Mouse (Mus musculus) T-helper 17 cell (primary cell): ENCODE results near the gene Golgb1.
"Not testable (repeated sequence)": the region's sequence is repeated elsewhere in the genome, so short reads cannot be mapped to it uniquely, and the experiment has no call there.

Source experiments
- in situ Hi-C, 2 experiments: fragments of 300-600 bp; cut with MboI, MseI; formaldehyde crosslinking; loops; 1 replicate in 1 of 2; 2 replicates in 1 of 2; pipeline ENCODE4 v1.15.1; 2025; ENCODE audit warnings: high pct_unique_total_duplicates in 2 of 2

The Golgb1 gene

GRCm38 (mm10) chr16:36874583-36875275 lies at the start of gene Golgb1, which contains the start of gene Eaf2:
Gene Golgb1, plus strand, starts transcription at chr16:36875140.
Gene Eaf2, minus strand, starts transcription at chr16:36875003.
- in situ Hi-C loops, result loop anchor here in 1 of 2 experiments (25.0 kb wide), 1 partner anchor 663 kb away; the partner anchor contains the start of genes Gtf2e1 and Rabl3

GRCm38 (mm10) chr16:36827611-36828053 lies 47.3 kb upstream of the Golgb1 start:
- in situ Hi-C loops, result no loop called here

DNA sequence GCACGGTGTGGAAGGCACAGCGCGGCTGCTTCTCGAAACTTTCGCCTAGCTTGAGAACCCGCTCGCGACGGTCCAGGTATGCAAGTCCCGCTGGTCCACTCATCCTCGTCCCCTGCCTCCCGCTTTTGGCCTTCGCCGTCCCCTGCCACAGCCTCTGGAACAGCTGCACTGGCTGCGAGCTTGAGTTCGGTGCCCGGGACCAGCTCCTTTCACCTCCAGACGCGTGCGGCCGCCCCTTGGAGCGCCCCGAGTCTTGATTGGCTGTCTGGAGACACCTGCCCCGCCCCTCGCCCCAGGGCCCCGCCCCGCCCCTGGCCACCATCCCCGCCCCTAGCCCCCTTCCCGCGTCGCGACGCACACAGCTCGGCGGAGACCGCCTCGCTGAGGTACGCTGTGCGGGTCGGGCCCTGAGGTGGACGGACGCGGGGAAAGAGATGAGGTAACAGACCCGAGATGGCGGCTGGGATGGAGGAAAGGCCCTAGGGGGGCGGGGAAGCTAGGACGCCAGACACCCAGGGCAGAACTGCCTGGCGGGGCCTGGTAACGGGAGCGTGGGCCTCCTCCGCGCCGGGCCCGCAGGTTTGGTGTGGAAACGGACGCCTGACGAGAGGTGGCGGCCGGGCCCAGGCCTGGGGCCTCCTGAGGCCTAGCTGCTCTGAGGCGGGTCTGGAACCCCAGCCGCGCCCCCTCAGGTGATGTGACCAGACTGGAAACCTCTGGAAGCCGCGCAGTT lies 46.7 kb upstream of the Golgb1 start, which contains the start of gene Iqcb1:
Gene Iqcb1, plus strand, starts transcription at position 332 of the 733 bp plus-strand sequence.
- in situ Hi-C loops, result no loop called here

DNA sequence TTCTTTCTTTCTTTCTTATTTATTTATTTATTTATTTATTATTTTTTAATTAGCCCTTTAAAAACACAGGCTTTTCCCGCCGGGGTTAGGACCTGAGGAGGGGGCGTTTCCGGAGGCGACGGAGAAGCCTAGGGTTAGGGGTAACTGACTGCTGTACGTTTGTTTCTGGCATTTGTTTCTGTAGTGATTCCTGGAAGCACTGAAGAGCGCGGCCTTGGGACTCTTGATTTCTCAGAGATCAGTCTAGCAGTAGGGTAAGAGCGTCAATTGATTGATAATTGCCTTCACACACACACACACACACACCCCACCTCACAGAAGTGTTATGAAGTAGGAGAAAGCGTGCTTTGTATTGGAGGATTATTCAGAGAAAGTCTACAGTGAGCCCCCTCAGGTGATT lies 46.1 kb upstream of the Golgb1 start:
- in situ Hi-C loops, result no loop called here

DNA sequence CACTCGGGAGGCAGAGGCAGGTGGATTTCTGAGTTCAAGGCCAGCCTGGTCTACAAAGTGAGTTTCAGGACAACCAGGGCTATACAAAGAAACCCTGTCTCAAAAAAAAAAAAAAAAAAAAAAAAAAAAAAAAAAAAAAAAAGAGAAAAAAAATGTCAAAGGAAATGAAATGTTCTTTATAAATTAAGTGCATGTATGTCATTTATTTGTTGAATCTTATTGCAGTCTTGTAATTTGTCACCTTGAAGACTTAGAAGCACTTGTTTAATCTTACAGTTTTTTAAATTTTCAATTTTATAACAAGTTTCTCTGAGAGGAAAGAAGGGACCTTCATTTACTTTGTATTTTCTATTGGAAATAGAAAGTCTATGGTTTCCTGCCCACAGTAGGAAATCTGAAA lies 28.0 kb upstream of the Golgb1 start:
- in situ Hi-C loops, result not testable (repeated sequence)

DNA sequence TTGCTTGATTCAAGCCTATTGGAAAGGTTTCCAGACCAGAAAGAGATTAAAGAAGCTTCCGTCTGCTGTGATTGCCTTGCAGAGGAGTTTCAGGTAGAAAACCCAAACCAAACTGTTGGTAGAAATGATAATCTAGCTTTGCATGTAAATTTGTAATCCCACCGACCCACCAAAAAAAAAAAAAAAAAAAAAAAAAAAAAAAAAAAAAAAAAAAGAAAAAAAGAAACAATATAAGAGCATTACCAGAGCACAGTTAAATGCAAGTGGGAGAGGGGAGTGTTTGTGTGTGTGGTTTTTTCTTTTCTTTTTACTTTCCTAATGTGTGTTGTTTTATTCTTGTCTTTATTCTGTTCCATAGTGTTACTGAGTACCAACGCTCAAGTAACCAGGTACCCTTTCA lies 23.7 kb upstream of the Golgb1 start:
- in situ Hi-C loops, result loop anchor here in 1 of 2 experiments (25.0 kb wide), 1 partner anchor 686 kb away; the partner anchor contains the start of genes Gtf2e1 and Rabl3

DNA sequence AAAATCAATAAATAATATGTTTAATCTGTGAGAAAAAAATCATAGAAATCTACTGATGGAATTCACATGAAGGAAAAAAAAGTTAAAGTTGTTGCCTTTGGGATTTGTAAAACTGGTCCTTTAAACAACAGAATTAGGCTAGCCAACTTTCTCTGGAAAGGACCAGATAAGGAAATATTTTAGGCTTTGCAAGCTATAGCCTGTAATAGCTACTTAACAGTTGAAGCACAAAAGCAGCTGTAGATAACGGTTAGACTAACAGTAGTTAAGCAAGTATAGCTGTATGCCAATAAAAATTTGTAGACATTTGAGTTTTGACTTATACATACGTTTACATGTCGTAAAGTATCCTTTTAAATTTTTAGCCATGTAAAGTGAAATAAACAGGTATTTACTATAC lies 11.4 kb upstream of the Golgb1 start:
- in situ Hi-C loops, result loop anchor here in 1 of 2 experiments (25.0 kb wide), 1 partner anchor 674 kb away; the partner anchor contains the start of genes Gtf2e1 and Rabl3

DNA sequence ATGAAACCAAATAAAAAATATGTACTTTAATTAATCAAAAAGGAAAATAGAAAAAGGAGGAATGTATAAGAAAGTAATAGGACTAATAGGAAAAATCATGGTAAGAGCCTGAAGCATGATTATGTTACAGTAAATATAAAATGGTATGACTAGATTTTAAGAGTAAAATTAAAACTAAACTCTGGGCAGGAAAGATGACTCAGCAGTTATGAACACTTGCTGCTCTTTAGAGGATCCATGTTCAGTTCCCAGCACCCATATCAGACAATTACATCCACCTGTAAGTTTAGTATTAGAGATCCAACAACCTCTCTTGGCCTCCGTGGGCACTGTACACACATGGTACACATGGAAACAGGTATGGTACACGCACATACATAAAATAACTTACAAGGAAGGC lies 5.5 kb upstream of the Golgb1 start:
- in situ Hi-C loops, result loop anchor here in 1 of 2 experiments (25.0 kb wide), 1 partner anchor 668 kb away; the partner anchor contains the start of genes Gtf2e1 and Rabl3

- in situ Hi-C loops, result no loop called here
Observed at GRCm38 (mm10) chr16:36875276-36875851, 424 bp downstream of the Golgb1 start.

DNA sequence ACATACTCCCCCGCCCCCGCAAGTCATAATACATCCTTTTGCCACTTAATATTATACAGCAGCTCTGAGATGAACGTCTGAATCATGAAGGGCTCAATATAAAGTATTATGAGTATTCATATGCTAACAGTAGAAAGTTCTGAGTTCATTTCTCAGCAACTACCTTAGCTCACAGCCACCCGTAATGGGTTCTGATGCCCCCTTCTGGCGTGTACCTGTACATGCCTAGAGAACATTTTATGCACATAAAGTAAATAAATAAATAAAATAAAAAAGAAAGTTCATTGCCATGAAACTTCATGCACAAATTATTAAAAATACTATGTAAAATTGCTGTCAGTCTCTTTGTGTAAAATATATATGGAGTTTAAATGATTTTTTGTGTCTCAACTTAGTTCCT lies 2.4 kb downstream of the Golgb1 start:
- in situ Hi-C loops, result no loop called here

- in situ Hi-C loops, result loop anchor here in 1 of 2 experiments (5.0 kb wide), 1 partner anchor 39 kb away; no protein-coding TSS in a partner anchor
Observed at GRCm38 (mm10) chr16:36882737-36883343, 7.9 kb downstream of the Golgb1 start.

DNA sequence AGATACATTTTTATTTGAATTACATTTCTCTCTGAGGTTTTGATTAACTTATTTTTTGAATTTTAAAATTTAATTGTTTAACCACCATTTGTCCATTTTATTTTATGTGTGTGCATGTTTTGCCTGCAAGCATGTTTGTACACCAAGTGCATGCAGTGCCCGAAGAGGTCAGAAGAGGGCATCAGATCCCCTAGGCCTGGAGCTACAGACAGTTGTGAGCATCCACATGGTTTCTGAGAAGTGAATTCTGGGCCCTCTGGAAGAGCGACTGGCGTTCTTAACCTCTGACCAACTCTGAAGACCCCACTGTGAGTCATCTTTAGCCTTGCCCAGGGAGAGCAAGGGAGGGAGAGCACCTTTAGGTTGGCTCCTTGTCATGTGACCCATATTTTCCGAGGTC lies 9.9 kb downstream of the Golgb1 start:
- in situ Hi-C loops, result loop anchor here (5.0 kb wide), 2 partner anchors 37 to 112 kb away; no protein-coding TSS in a partner anchor

DNA sequence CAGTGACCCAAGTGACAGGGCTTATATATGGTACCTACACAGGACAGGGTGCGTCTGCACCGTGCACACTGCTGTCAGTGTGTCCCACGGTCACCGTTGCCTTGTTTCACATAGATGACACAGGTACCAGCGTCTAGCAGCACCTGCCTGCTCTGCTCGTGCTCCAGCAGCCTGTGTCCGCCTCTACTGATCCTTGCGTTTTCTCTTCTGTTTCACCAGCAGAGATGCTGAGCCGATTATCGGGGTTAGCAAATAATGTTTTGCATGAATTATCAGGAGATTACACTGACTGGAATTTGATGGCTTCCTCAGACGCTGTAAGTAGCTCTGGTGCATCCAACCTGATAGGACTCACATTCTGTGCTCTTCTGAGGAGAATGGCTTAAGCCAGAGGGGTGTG lies 11.0 kb downstream of the Golgb1 start:
- in situ Hi-C loops, result loop anchor here (5.0 kb wide), 1 partner anchor 111 kb away; no protein-coding TSS in a partner anchor

DNA sequence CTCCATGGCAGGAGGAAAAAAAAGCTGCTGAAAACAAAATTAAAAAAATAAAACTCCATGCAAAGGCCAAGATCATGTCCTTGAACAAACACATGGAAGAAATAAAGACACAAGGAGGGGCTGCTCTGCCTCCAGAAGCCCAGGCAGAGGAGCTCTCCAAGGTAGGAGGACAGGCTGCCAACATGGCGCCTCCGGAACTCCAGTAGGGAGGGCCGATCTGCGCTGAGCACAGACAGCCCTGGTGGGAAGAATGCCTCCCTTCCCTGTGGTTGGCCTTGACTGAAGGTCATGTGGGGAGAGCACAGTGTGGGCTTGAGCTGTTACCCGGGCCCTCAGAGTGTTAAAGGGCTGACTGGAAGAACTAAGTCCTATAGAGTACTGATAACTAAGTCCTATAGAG lies 12.6 kb downstream of the Golgb1 start:
- in situ Hi-C loops, result loop anchor here (5.0 kb wide), 1 partner anchor 110 kb away; no protein-coding TSS in a partner anchor

DNA sequence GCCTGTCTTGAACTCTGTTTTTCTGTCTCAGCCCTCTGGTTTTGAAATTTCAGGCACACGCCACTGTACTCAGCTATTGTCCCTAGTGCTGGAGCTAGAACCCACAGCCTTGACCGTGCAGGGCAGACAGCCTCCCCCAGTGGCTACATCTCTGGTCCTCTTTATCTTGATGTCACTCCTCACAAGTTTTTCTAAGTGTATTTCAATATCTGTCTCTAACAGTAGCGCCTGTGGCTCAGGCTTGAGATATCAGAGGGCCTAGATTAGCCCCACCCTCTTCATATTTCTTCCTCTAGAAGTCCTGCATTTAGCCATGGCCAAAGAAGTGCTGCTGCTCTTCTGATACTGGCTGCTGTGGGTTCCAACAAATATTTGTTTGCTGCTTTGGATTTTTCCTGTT lies 15.6 kb downstream of the Golgb1 start:
- in situ Hi-C loops, result no loop called here

GRCm38 (mm10) chr16:36891415-36891814 lies 16.5 kb downstream of the Golgb1 start:
- in situ Hi-C loops, result no loop called here

GRCm38 (mm10) chr16:36893317-36893716 lies 18.4 kb downstream of the Golgb1 start:
- in situ Hi-C loops, result no loop called here

- in situ Hi-C loops, result no loop called here
Observed at GRCm38 (mm10) chr16:36896712-36897111, 21.8 kb downstream of the Golgb1 start.

DNA sequence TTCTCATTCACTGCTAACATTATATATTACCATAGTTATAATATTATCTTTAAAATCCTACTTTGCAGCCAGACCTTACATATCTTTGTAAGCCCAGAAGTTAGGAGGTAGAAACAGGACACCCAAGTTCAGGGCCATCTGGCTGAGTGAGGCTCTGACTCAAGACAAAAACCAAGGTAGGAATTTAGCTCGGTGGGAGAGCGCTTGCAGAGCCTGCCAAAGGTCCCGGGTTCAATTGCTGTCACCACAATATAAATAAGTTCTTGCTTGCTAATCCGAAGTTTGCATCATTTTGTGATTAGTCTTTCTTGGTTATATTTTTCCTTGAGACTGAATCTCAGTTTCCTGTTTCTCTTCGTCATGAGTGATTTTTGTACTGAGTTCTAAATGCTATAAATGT lies 28.2 kb downstream of the Golgb1 start:
- in situ Hi-C loops, result no loop called here

- in situ Hi-C loops, result loop anchor here in 1 of 2 experiments (10.0 kb wide), 1 partner anchor 473 kb away; the partner anchor contains the start of gene Stxbp5l
Observed at GRCm38 (mm10) chr16:36911909-36912308, 37.0 kb downstream of the Golgb1 start.

GRCm38 (mm10) chr16:36912311-36912710 lies 37.4 kb downstream of the Golgb1 start:
- in situ Hi-C loops, result loop anchor here in 1 of 2 experiments (10.0 kb wide), 1 partner anchor 472 kb away; the partner anchor contains the start of gene Stxbp5l
